Mouse (Mus musculus) midbrain, embryonic 11.5 days (tissue): ENCODE data around the gene Dlg2. TPM values are rescaled to one million over a fixed set of nuclear protein-coding genes. Genes with fewer than 3 reads are reported as not detected.

Experiments
- ATAC-seq: fragments of 200-750 bp; cut with Nextera tagmentation; 2 replicates; pipeline ENCODE4 v1.8.0; 2017; ENCODE audit warnings: moderate TSS enrichment, moderate library complexity; ENCODE audit not compliant: low FRiP score
- DNase-seq: peaks from one replicate; pipeline ENCODE4 v3.0.0; 2015; ENCODE audit warnings: low spot score; ENCODE audit errors: missing footprints
- H3K27ac ChIP-seq: fragments of 300-500 bp; sonication (generic); 2 replicates; pipeline ENCODE4 v1.5.1; 2014; ENCODE audit warnings: low read depth, low read length
- H3K27me3 ChIP-seq: fragments of 300-500 bp; sonication (generic); 2 replicates; pipeline ENCODE4 v1.6.1; 2014; ENCODE audit warnings: mild to moderate bottlenecking, low read length, moderate library complexity, mixed read lengths; ENCODE audit not compliant: control insufficient read depth, insufficient read depth
- H3K36me3 ChIP-seq: fragments of 300-500 bp; sonication (generic); 2 replicates; pipeline ENCODE4 v1.6.1; 2014; ENCODE audit warnings: mild to moderate bottlenecking, low read length, moderate library complexity, mixed read lengths; ENCODE audit not compliant: control insufficient read depth, insufficient read depth
- H3K4me1 ChIP-seq: fragments of 300-500 bp; sonication (generic); 2 replicates; pipeline ENCODE4 v1.6.1; 2014; ENCODE audit warnings: low read length; ENCODE audit not compliant: control insufficient read depth, insufficient read depth
- H3K4me2 ChIP-seq: fragments of 300-500 bp; sonication (generic); 2 replicates; pipeline ENCODE4 v1.6.1; 2014; ENCODE audit warnings: mild to moderate bottlenecking, moderate library complexity
- H3K4me3 ChIP-seq: fragments of 300-500 bp; sonication (generic); 2 replicates; pipeline ENCODE4 v1.5.1; 2014; ENCODE audit warnings: low read depth, low read length
- H3K9ac ChIP-seq: fragments of 300-500 bp; sonication (generic); 2 replicates; pipeline ENCODE4 v1.6.1; 2014; ENCODE audit warnings: low read length
- H3K9me3 ChIP-seq: fragments of 300-500 bp; sonication (generic); 2 replicates; pipeline ENCODE4 v1.6.1; 2016; ENCODE audit warnings: low read length; ENCODE audit not compliant: control insufficient read depth
- WGBS: fragments of 180-500 bp; shearing (Covaris S2); extraction: QIAGEN DNeasy Blood & Tissue Kit; methylation state at CpG from one replicate; pipeline ENCODE4 v1.1.7; 2014; 5-methylcytosine and 5-hydroxymethylcytosine counted together
- polyA plus RNA-seq: library from polyadenylated mRNA; unstranded; fragments of >200 nt; fragmentation: Nextera tagmentation; extraction: Ambion mirVana; gene quantifications from 2 replicates; pipeline ENCODE4 v1.2.1, GENCODE M21; 2014

Gene Dlg2
- polyA plus RNA-seq, 1 experiment from 2014 or later: 1.8 TPM

- H3K27ac ChIP-seq: no peak overlapping the region
- no peaks in the 10 kb centered on the region for H3K4me1 ChIP-seq
- DNase-seq (no peak), ATAC-seq (no peak)
- no peaks in the 10 kb centered on the region for H3K27me3 ChIP-seq
- WGBS: 85% methylated on average over 3 of the region's 3 CpGs
- H3K36me3 ChIP-seq: no peaks in the 10 kb centered on the region
- H3K9me3 ChIP-seq: no peaks in the 10 kb centered on the region
- H3K9ac ChIP-seq: no peak overlapping the region
- no peak overlapping the region for H3K4me2 ChIP-seq
- no peak overlapping the region for H3K4me3 ChIP-seq
Measured at GRCm38 (mm10) chr7:90508124-90508523, 31.7 kb downstream of the Dlg2 start.

GRCm38 (mm10) chr7:90512293-90512692 is 35.8 kb downstream of the Dlg2 start:
- Histone ChIP-seq H3K4me2 (no peak overlapping the region), H3K27me3 (no peaks in the 10 kb centered on the region), H3K4me3 (no peak overlapping the region), H3K4me1 (no peaks in the 10 kb centered on the region), H3K9ac (no peak overlapping the region), H3K36me3 (no peaks in the 10 kb centered on the region), H3K9me3 (no peaks in the 10 kb centered on the region), H3K27ac (no peak overlapping the region)
- no peak for DNase-seq
- no peak for ATAC-seq

- no peaks in the 10 kb centered on the region for H3K27me3 ChIP-seq
- H3K27ac ChIP-seq: no peak overlapping the region
- DNase-seq: no peak
- WGBS: 48% methylated on average over 9 of the region's 9 CpGs
- H3K4me2 ChIP-seq: no peak overlapping the region
- no peak overlapping the region for H3K9ac ChIP-seq
- ATAC-seq: peak; percentile 50; the same call in 1 of the 2 replicates
- H3K4me3 ChIP-seq: no peak overlapping the region
- H3K36me3 ChIP-seq: no peaks in the 10 kb centered on the region
- no peaks in the 10 kb centered on the region for H3K4me1 ChIP-seq
- no peaks in the 10 kb centered on the region for H3K9me3 ChIP-seq
Measured at GRCm38 (mm10) chr7:90539481-90540402, 63.3 kb downstream of the Dlg2 start.

GRCm38 (mm10) chr7:90540811-90541323 is 64.4 kb downstream of the Dlg2 start:
- H3K4me2 ChIP-seq: no peak overlapping the region
- H3K36me3 ChIP-seq: no peaks in the 10 kb centered on the region
- H3K9ac ChIP-seq: no peak overlapping the region
- no peak overlapping the region for H3K27ac ChIP-seq
- H3K4me3 ChIP-seq: no peak overlapping the region
- no peaks in the 10 kb centered on the region for H3K4me1 ChIP-seq
- 91% methylated on average over 2 of the region's 2 CpGs for WGBS
- H3K27me3 ChIP-seq: no peaks in the 10 kb centered on the region
- ATAC-seq: no peak
- DNase-seq: no peak
- H3K9me3 ChIP-seq: no peaks in the 10 kb centered on the region

- Histone ChIP-seq H3K9ac (no peak overlapping the region), H3K27me3 (no peaks in the 10 kb centered on the region), H3K27ac (no peak overlapping the region), H3K36me3 (no peaks in the 10 kb centered on the region), H3K4me1 (no peaks in the 10 kb centered on the region), H3K4me2 (no peak overlapping the region), H3K4me3 (no peak overlapping the region), H3K9me3 (no peaks in the 10 kb centered on the region)
- no peak for DNase-seq
- ATAC-seq: no peak
- WGBS: 89% methylated on average over 6 of the region's 6 CpGs
Measured at GRCm38 (mm10) chr7:90553399-90553798, 76.9 kb downstream of the Dlg2 start.

- no peak for ATAC-seq
Measured at GRCm38 (mm10) chr7:90554421-90554820, 77.9 kb downstream of the Dlg2 start.

GRCm38 (mm10) chr7:90569130-90569529 is 92.7 kb downstream of the Dlg2 start:
- Histone ChIP-seq H3K4me2 (no peak overlapping the region), H3K4me1 (no peaks in the 10 kb centered on the region), H3K36me3 (no peaks in the 10 kb centered on the region), H3K9ac (no peak overlapping the region), H3K4me3 (no peak overlapping the region), H3K27me3 (no peaks in the 10 kb centered on the region), H3K27ac (no peak overlapping the region), H3K9me3 (no peaks in the 10 kb centered on the region)
- peak; percentile 85 for DNase-seq
- no peak for ATAC-seq
- WGBS: 5% methylated on average over 7 of the region's 7 CpGs

More at GRCm38 (mm10) chr7:90554421-90554820, 77.9 kb downstream of the Dlg2 start:
- Histone ChIP-seq H3K27me3 (no peaks in the 10 kb centered on the region), H3K9me3 (no peaks in the 10 kb centered on the region), H3K4me1 (no peaks in the 10 kb centered on the region), H3K9ac (no peak overlapping the region), H3K4me2 (no peak overlapping the region), H3K36me3 (no peaks in the 10 kb centered on the region), H3K27ac (no peak overlapping the region), H3K4me3 (no peak overlapping the region)
- DNase-seq: peak; percentile 49
- WGBS: 84% methylated on average over 2 of the region's 2 CpGs

- Histone ChIP-seq H3K36me3 (no peaks in the 10 kb centered on the region), H3K4me1 (no peaks in the 10 kb centered on the region), H3K27ac (no peak overlapping the region), H3K27me3 (no peaks in the 10 kb centered on the region), H3K9ac (no peak overlapping the region), H3K4me3 (no peak overlapping the region), H3K4me2 (no peak overlapping the region), H3K9me3 (no peaks in the 10 kb centered on the region)
- DNase-seq (no peak), ATAC-seq (no peak)
- WGBS: 55% methylated on average over 2 of the region's 2 CpGs
Measured at GRCm38 (mm10) chr7:90587795-90588194, 111.3 kb downstream of the Dlg2 start.

- Histone ChIP-seq H3K4me2 (no peak overlapping the region), H3K9me3 (no peaks in the 10 kb centered on the region), H3K36me3 (no peaks in the 10 kb centered on the region), H3K27ac (no peak overlapping the region), H3K27me3 (no peaks in the 10 kb centered on the region), H3K9ac (no peak overlapping the region), H3K4me1 (no peaks in the 10 kb centered on the region), H3K4me3 (no peak overlapping the region)
- no peak for DNase-seq
- no peak for ATAC-seq
- WGBS: 80% methylated on average over 1 of the region's 1 CpGs
Measured at GRCm38 (mm10) chr7:90588318-90588717, 111.8 kb downstream of the Dlg2 start.
